Mouse (Mus musculus) lung, adult 2 months (tissue): ENCODE data around the gene Scp2.

Experiments
- CTCF ChIP-seq: fragments of 200-500 bp; IDR thresholded peaks from 2 replicates; pipeline ENCODE4 v1.5.1; 2011; ENCODE audit warnings: mild to moderate bottlenecking, low read length, control low read depth; ENCODE audit not compliant: insufficient read depth
- POLR2A ChIP-seq: fragments of 200-500 bp; IDR thresholded peaks from 2 replicates; pipeline ENCODE4 v1.6.1; 2011; ENCODE audit warnings: low read depth, mild to moderate bottlenecking, control low read depth, low read length, borderline replicate concordance; ENCODE audit errors: extremely low read depth

DNA sequence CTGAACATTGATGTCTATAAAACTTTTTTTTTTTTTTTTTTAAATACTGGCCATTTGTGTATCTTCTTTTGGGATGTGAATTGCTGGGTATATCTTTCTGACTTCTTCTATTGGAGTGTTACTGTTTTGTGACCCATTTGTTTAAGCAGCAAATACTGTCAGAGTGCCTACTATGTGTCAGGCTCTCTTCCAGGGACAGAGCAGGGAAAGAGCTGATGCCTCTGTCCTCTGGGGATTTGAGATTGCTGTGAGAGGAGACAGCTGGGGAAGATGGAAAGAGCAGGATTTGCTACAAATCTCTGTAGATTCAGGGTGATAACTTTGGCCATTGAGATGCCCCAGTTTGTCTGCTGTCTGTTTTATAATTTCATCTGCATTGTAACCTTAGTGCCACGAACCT, 145.4 kb downstream of the Scp2 start:
- no peak for TF ChIP-seq POLR2A
- TF ChIP-seq CTCF: no peak
